Mouse (Mus musculus) MEL (cell line): Measurements from ENCODE around the gene Mt1. TPM values are rescaled to one million over a fixed set of nuclear protein-coding genes. Genes with fewer than 3 reads are reported as not detected.

Source experiments
- DNase-seq: peaks from one replicate; pipeline ENCODE4 v3.0.0; 2011; ENCODE audit warnings: low read depth, low spot score
- H3K27ac ChIP-seq: 2 replicates; pipeline ENCODE4 v1.5.1; 2012; ENCODE audit warnings: low read depth, mild to moderate bottlenecking, control low read depth, low read length, moderate library complexity; ENCODE audit not compliant: control insufficient read depth
- H3K27me3 ChIP-seq, 2 experiments: fragments of 150-350 bp in 1 of 2; sonication (generic) in 1 of 2; 2 replicates each; pipeline ENCODE4 v1.6.1; 2012; ENCODE audit warnings: low read length in 2 of 2, mild to moderate bottlenecking in 2 of 2, improper control_type of control experiment in 1 of 2, moderate library complexity in 1 of 2; ENCODE audit not compliant: insufficient read depth in 2 of 2, control insufficient read depth in 1 of 2
- H3K36me3 ChIP-seq, 2 experiments: 2 replicates each; pipeline ENCODE4 v1.6.1; 2012 to 2014; ENCODE audit warnings: low read length in 2 of 2, improper control_type of control experiment in 1 of 2, inconsistent platforms in 1 of 2, mild to moderate bottlenecking in 1 of 2; ENCODE audit not compliant: insufficient read depth in 2 of 2, control insufficient read depth in 1 of 2
- H3K4me1 ChIP-seq, 2 experiments: fragments of 150-350 bp in 1 of 2; sonication (generic) in 1 of 2; 2 replicates each; pipeline ENCODE4 v1.6.1; 2012; ENCODE audit warnings: low read length in 2 of 2, improper control_type of control experiment in 1 of 2, mild to moderate bottlenecking in 1 of 2; ENCODE audit not compliant: insufficient read depth in 2 of 2, control insufficient read depth in 1 of 2
- H3K4me3 ChIP-seq, 2 experiments: fragments of 150-350 bp in 1 of 2; sonication (generic) in 1 of 2; 2 replicates each; pipeline ENCODE4 v1.5.1; 2012; ENCODE audit warnings: low read depth in 2 of 2, low read length in 2 of 2, mild to moderate bottlenecking in 2 of 2, moderate library complexity in 2 of 2, control low read depth in 1 of 2, improper control_type of control experiment in 1 of 2; ENCODE audit not compliant: control insufficient read depth in 1 of 2, insufficient read depth in 1 of 2
- H3K79me2 ChIP-seq: 2 replicates; pipeline ENCODE4 v1.6.1; 2012; ENCODE audit warnings: mild to moderate bottlenecking, low read length, moderate library complexity; ENCODE audit not compliant: control insufficient read depth, poor library complexity, insufficient read depth
- H3K9ac ChIP-seq: 2 replicates; pipeline ENCODE4 v1.6.1; 2012; ENCODE audit warnings: low read depth, mild to moderate bottlenecking, control low read depth, low read length, moderate library complexity; ENCODE audit not compliant: control insufficient read depth, poor library complexity, severe bottlenecking
- H3K9me3 ChIP-seq: fragments of 150-350 bp; sonication (generic); replicated peaks from 2 replicates; pipeline ENCODE4 v1.6.1; 2012; ENCODE audit warnings: mild to moderate bottlenecking, low read length, improper control_type of control experiment, moderate library complexity; ENCODE audit not compliant: insufficient read depth
- CHD2 ChIP-seq: IDR thresholded peaks from 2 replicates; pipeline ENCODE4 v1.6.1; 2011; ENCODE audit warnings: low read length, improper control_type of control experiment
- CTCF ChIP-seq, 3 experiments: IDR thresholded peaks in 2 of 3; conservative IDR thresholded peaks in 1 of 3; 2 replicates each; pipeline ENCODE4 v1.5.1; 2011 to 2012; ENCODE audit warnings: low read length in 3 of 3, low read depth in 2 of 3, mild to moderate bottlenecking in 2 of 3, improper control_type of control experiment in 1 of 3, inconsistent platforms in 1 of 3, mixed read lengths in 1 of 3, moderate library complexity in 1 of 3; ENCODE audit not compliant: control insufficient read depth in 1 of 3, insufficient read depth in 1 of 3, poor library complexity in 1 of 3, severe bottlenecking in 1 of 3
- E2F4 ChIP-seq: IDR thresholded peaks from 2 replicates; pipeline ENCODE4 v1.6.1; 2011; ENCODE audit warnings: low read depth, low read length, improper control_type of control experiment, borderline replicate concordance
- ELF1 ChIP-seq: IDR thresholded peaks from 2 replicates; pipeline ENCODE4 v1.6.1; 2014; ENCODE audit warnings: low read depth, mild to moderate bottlenecking, inconsistent platforms, low read length, improper control_type of control experiment, moderate library complexity
- JUND ChIP-seq: IDR thresholded peaks from 2 replicates; pipeline ENCODE4 v1.6.1; 2011; ENCODE audit warnings: low read depth, mild to moderate bottlenecking, improper control_type of control experiment, low read length
- KAT2A ChIP-seq: conservative IDR thresholded peaks from 2 replicates; pipeline ENCODE4 v1.6.1; 2012; ENCODE audit warnings: low read depth, low read length, improper control_type of control experiment, inconsistent platforms
- MAX ChIP-seq: IDR thresholded peaks from 2 replicates; pipeline ENCODE4 v1.6.1; 2011; ENCODE audit warnings: low read length, improper control_type of control experiment
- MAZ ChIP-seq: IDR thresholded peaks from 2 replicates; pipeline ENCODE4 v1.6.1; 2012; ENCODE audit warnings: low read depth, mild to moderate bottlenecking, inconsistent platforms, low read length, improper control_type of control experiment
- MEF2A ChIP-seq: IDR thresholded peaks from 2 replicates; pipeline ENCODE4 v1.6.1; 2014; ENCODE audit warnings: low read depth, mild to moderate bottlenecking, inconsistent platforms, low read length, improper control_type of control experiment; ENCODE audit not compliant: poor library complexity, insufficient replicate concordance, severe bottlenecking; ENCODE audit errors: extremely low read depth
- MYC ChIP-seq: IDR thresholded peaks from 2 replicates; pipeline ENCODE4 v1.6.1; 2011; ENCODE audit warnings: low read depth, mild to moderate bottlenecking, low read length, improper control_type of control experiment, moderate library complexity
- POLR2AphosphoS5 ChIP-seq: IDR thresholded peaks from 2 replicates; pipeline ENCODE4 v1.6.1; 2012; ENCODE audit warnings: low read depth, borderline replicate concordance, mild to moderate bottlenecking, inconsistent platforms, low read length, moderate library complexity, mixed read lengths
- RAD21 ChIP-seq: IDR thresholded peaks from 2 replicates; pipeline ENCODE4 v1.6.1; 2011; ENCODE audit warnings: mild to moderate bottlenecking, low read depth, low read length, improper control_type of control experiment
- SIN3A ChIP-seq: IDR thresholded peaks from 2 replicates; pipeline ENCODE4 v1.6.1; 2012; ENCODE audit warnings: low read length, improper control_type of control experiment, inconsistent platforms
- SMC3 ChIP-seq: IDR thresholded peaks from 2 replicates; pipeline ENCODE4 v1.6.1; 2011; ENCODE audit warnings: low read depth, low read length, improper control_type of control experiment
- TCF12 ChIP-seq: IDR thresholded peaks from 2 replicates; pipeline ENCODE4 v1.6.1; 2014; ENCODE audit warnings: low read depth, mild to moderate bottlenecking, inconsistent platforms, low read length, improper control_type of control experiment, moderate library complexity
- USF2 ChIP-seq, 2 experiments: IDR thresholded peaks; 2 replicates each; pipeline ENCODE4 v1.6.1; 2011 to 2012; ENCODE audit warnings: improper control_type of control experiment in 2 of 2, low read length in 2 of 2, borderline replicate concordance in 1 of 2, inconsistent platforms in 1 of 2, low read depth in 1 of 2, mild to moderate bottlenecking in 1 of 2; ENCODE audit not compliant: insufficient read depth in 1 of 2
- ZC3H11A ChIP-seq: IDR thresholded peaks from 2 replicates; pipeline ENCODE4 v1.6.1; 2012; ENCODE audit warnings: low read depth, mild to moderate bottlenecking, inconsistent platforms, low read length, improper control_type of control experiment
- ZMIZ1 ChIP-seq: IDR thresholded peaks from 2 replicates; pipeline ENCODE4 v1.6.1; 2012; ENCODE audit warnings: low read depth, mild to moderate bottlenecking, inconsistent platforms, low read length, improper control_type of control experiment, moderate library complexity
- ZNF384 ChIP-seq: IDR thresholded peaks from 2 replicates; pipeline ENCODE4 v1.6.1; 2012; ENCODE audit warnings: low read depth, mild to moderate bottlenecking, inconsistent platforms, low read length, improper control_type of control experiment
- polyA plus RNA-seq, 2 experiments: library from polyadenylated mRNA; stranded (reverse) in 1 of 2; unstranded in 1 of 2; fragments of >175 nt in 1 of 2; fragments of >200 nt in 1 of 2; gene quantifications; 2 replicates each; pipeline versions ENCODE4 v1.2.1 to v1.2.4; 2012; ENCODE audit warnings: low replicate concordance in 2 of 2, low read depth in 1 of 2; ENCODE audit not compliant: insufficient read length in 2 of 2, insufficient read depth in 1 of 2, missing spikeins in 1 of 2
- total RNA-seq: library from RNA; depleted of rRNA; stranded (reverse); fragments of 300-350 nt; gene quantifications from 2 replicates; pipeline ENCODE4 v1.2.3, GENCODE M21; 2012

The Mt1 gene
- total and polyA plus RNA-seq, 3 experiments: 1,017 to 2,940 (median 1,189) TPM

GRCm38 (mm10) chr8:94194591-94195223, 15.8 kb downstream of the Mt1 start:
- Histone ChIP-seq H3K36me3 (peaks cover 0 to 18% of the 10 kb centered on the region in 2 experiments; a peak in 2 of 4 replicates), H3K27ac (no peak overlapping the region), H3K9me3 (no peaks in the 10 kb centered on the region), H3K79me2 (no peaks in the 10 kb centered on the region), H3K4me3 (no peak overlapping the region), H3K4me1 (peaks cover 9 to 16% of the 10 kb centered on the region in 2 experiments), H3K27me3 (no peaks in the 10 kb centered on the region), H3K9ac (no peak overlapping the region)
- no peak for TF ChIP-seq JUND
- TF ChIP-seq E2F4: no peak
- DNase-seq: no peak

GRCm38 (mm10) chr8:94199202-94199869, 20.5 kb downstream of the Mt1 start:
- Histone ChIP-seq H3K9ac (peak overlapping the region; percentile 48; the same call in 1 of the 2 replicates), H3K79me2 (no peaks in the 10 kb centered on the region), H3K27me3 (0 out of 4 replicates have a peak, but pooled peaks cover 0 to 1% of the 10 kb centered on the region in 2 experiments), H3K4me3 (peak overlapping the region; percentile 44 to 46; a peak in 3 of 4 replicates), H3K27ac (no peak overlapping the region), H3K9me3 (no peaks in the 10 kb centered on the region), H3K4me1 (no peaks in the 10 kb centered on the region), H3K36me3 (no peaks in the 10 kb centered on the region)
- peak; percentile 88 for DNase-seq
- TF ChIP-seq CHD2 (no peak), KAT2A (no peak), SMC3 (peak; percentile 95), MYC (no peak), SIN3A (peak; percentile 40), TCF12 (no peak), RAD21 (no peak; the same call in none of the 2 replicates), MAX (no peak), ZNF384 (0 out of 2 replicates have a peak, but pooled peaks have one; percentile 7), CTCF (IDR thresholded peaks at IDR 0.05 in 2 of 3, conservative IDR thresholded peaks at IDR 0.05 in 1 of 3; ENCODE audit: control insufficient read depth in 1 of 3, insufficient read depth in 1 of 3, low read depth in 2 of 3, low read length in 3 of 3, poor library complexity in 1 of 3, severe bottlenecking in 1 of 3) (peak; percentile 68 to 98 (median 83)), POLR2AphosphoS5 (no peak), MEF2A (no peak), ELF1 (no peak), ZC3H11A (peak; percentile 96), MAZ (no peak), USF2 (IDR thresholded peaks at IDR 0.05; ENCODE audit: borderline replicate concordance in 1 of 2, insufficient read depth in 1 of 2, low read depth in 1 of 2, low read length in 2 of 2) (no peak), ZMIZ1 (no peak)
